Mouse (Mus musculus) T-helper 2 cell (primary cell): ENCODE data around the gene Cmtm8.

Experiments
- in situ Hi-C: fragments of 300-600 bp; cut with MboI, MseI; formaldehyde crosslinking; loops from one replicate; pipeline ENCODE4 v1.15.1; 2025; ENCODE audit warnings: high pct_unique_total_duplicates

The Cmtm8 gene

GRCm38 (mm10) chr9:114844017-114844662 lies at the start of gene Cmtm8:
Gene Cmtm8, minus strand, starts transcription at chr9:114844156.
- in situ Hi-C loops, result no loop called here

GRCm38 (mm10) chr9:114892974-114893373 lies 49.0 kb upstream of the Cmtm8 start:
- in situ Hi-C loops, result no loop called here

- in situ Hi-C loops, result no loop called here
Observed at GRCm38 (mm10) chr9:114890377-114890776, 46.4 kb upstream of the Cmtm8 start.

GRCm38 (mm10) chr9:114888856-114889407 lies 45.0 kb upstream of the Cmtm8 start:
- in situ Hi-C loops, result no loop called here

GRCm38 (mm10) chr9:114887699-114888098 lies 43.7 kb upstream of the Cmtm8 start:
- in situ Hi-C loops, result no loop called here

GRCm38 (mm10) chr9:114885991-114886662 lies 42.2 kb upstream of the Cmtm8 start:
- in situ Hi-C loops, result no loop called here

GRCm38 (mm10) chr9:114885564-114885963 lies 41.6 kb upstream of the Cmtm8 start:
- in situ Hi-C loops, result no loop called here

- in situ Hi-C loops, result no loop called here
Observed at GRCm38 (mm10) chr9:114881977-114882376, 38.0 kb upstream of the Cmtm8 start.

- in situ Hi-C loops, result no loop called here
Observed at GRCm38 (mm10) chr9:114855327-114855726, 11.4 kb upstream of the Cmtm8 start.

- in situ Hi-C loops, result no loop called here
Observed at GRCm38 (mm10) chr9:114854686-114855085, 10.7 kb upstream of the Cmtm8 start.

GRCm38 (mm10) chr9:114853336-114853735 lies 9.4 kb upstream of the Cmtm8 start:
- in situ Hi-C loops, result no loop called here

- in situ Hi-C loops, result no loop called here
Observed at GRCm38 (mm10) chr9:114851419-114852190, 7.6 kb upstream of the Cmtm8 start.

- in situ Hi-C loops, result no loop called here
Observed at GRCm38 (mm10) chr9:114843634-114844016, 331 bp downstream of the Cmtm8 start.

- in situ Hi-C loops, result no loop called here
Observed at GRCm38 (mm10) chr9:114842886-114843285, 1.1 kb downstream of the Cmtm8 start.

- in situ Hi-C loops, result no loop called here
Observed at GRCm38 (mm10) chr9:114842269-114842668, 1.7 kb downstream of the Cmtm8 start.

- in situ Hi-C loops, result no loop called here
Observed at GRCm38 (mm10) chr9:114838870-114839269, 5.1 kb downstream of the Cmtm8 start.

GRCm38 (mm10) chr9:114831527-114831926 lies 12.4 kb downstream of the Cmtm8 start:
- in situ Hi-C loops, result no loop called here

GRCm38 (mm10) chr9:114830351-114830750 lies 13.6 kb downstream of the Cmtm8 start:
- in situ Hi-C loops, result no loop called here

GRCm38 (mm10) chr9:114829669-114830068 lies 14.3 kb downstream of the Cmtm8 start:
- in situ Hi-C loops, result no loop called here

- in situ Hi-C loops, result no loop called here
Observed at GRCm38 (mm10) chr9:114828377-114828776, 15.6 kb downstream of the Cmtm8 start.

- in situ Hi-C loops, result no loop called here
Observed at GRCm38 (mm10) chr9:114827242-114827852, 16.6 kb downstream of the Cmtm8 start.

GRCm38 (mm10) chr9:114824166-114824565 lies 19.8 kb downstream of the Cmtm8 start:
- in situ Hi-C loops, result no loop called here
